Mouse (Mus musculus) yolk sac, embryonic 10.5 days (tissue): Measurements from ENCODE around the gene Rangrf.
"Not testable (repeated sequence)": the region's sequence is repeated elsewhere in the genome, so short reads cannot be mapped to it uniquely, and the experiment has no call there.

Source experiments
- DNase-seq: peaks from one replicate; pipeline ENCODE4 v3.0.0-alpha.2; 2017; ENCODE audit warnings: low spot score

Rangrf gene

GRCm38 (mm10) chr11:68975085-68975484 lies at the start of gene Rangrf:
Rangrf (minus strand) TSS chr11:68975185.
- no peak for DNase-seq

GRCm38 (mm10) chr11:69020691-69021090 lies 45.7 kb upstream of the Rangrf start:
- DNase-seq = no peak

DNA sequence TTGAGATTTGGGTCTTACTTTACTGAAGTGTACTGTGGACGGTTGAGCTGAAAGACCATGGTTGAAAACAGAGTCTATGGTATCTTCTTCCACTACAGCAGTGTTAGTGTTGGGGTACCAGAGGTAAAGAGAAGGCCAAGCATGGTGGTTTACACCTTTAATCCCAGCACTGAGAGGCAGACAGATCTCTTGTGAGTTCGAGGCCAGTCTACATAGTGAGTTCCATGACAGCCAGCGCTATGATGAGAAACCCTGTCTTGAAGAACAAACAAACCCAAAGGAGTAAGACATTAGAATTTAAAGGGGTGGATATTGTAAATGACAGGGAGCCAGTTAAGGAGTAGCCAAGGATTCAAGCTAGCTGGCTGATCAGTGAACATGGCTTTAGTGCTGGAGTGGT lies 41.8 kb upstream of the Rangrf start:
- no peak for DNase-seq

DNA sequence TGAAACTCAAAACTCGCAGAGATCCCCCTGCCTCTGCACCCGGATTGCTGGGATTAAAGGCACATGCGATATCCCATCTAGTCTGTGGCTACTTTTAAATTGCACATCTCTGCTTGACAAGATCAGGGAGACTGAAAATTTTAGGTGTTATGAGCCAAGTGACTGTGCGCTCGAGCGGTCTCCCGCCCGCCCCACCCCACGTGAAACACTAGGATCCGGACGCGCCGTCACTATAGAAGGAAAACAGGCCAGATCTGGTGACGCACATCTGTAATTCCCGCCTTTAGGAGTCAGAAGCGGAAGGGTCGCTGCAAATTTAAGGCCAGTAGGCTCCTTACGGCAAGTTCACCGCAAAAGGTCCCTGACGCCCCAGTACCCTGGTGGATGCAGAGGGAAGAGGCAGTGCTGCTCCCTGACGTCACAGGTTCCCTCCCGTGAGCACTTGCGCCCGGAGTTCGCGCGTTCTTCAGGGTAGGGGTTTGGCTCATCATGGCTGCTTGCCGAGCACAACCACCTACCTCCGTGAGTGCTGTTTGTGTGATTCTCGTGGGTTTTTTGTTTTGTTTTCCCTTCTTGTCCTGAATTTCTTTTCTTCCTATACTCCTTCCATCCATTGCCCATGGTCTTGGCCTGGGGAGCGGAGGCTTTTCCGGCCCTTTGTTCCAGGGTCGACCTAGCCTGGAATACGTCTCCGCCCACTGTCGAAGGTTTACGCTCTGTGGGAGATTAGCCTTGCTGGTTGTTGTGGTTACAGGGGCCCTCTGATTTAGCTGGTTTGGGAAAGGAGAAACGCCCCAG lies 40.9 kb upstream of the Rangrf start, which contains the start of gene Ctc1:
Ctc1 (plus strand) TSS at position 268 of the 798 bp plus-strand sequence.
- peak; percentile 92 for DNase-seq

- DNase-seq = peak; percentile 90
Measured at GRCm38 (mm10) chr11:69012071-69012601, 37.2 kb upstream of the Rangrf start.

DNA sequence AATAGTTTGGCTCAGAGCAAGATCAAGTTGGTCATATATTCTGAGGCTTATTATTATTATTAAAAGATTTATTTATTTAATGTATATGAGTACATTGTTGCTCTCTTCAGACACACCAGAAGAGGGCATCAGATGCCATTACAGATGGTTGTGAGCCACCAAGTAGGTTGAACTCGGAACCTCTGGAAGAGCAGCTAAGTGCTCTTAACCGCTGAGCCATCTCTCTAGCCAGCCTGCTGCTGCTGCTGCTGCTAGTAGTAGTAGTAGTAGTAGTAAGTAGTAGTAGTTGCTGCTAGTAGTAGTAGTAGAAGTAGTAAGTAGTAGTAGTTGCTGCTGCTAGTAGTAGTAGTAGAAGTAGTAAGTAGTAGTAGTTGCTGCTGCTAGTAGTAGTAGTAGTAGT lies 36.5 kb upstream of the Rangrf start:
- not testable (repeated sequence) for DNase-seq

DNA sequence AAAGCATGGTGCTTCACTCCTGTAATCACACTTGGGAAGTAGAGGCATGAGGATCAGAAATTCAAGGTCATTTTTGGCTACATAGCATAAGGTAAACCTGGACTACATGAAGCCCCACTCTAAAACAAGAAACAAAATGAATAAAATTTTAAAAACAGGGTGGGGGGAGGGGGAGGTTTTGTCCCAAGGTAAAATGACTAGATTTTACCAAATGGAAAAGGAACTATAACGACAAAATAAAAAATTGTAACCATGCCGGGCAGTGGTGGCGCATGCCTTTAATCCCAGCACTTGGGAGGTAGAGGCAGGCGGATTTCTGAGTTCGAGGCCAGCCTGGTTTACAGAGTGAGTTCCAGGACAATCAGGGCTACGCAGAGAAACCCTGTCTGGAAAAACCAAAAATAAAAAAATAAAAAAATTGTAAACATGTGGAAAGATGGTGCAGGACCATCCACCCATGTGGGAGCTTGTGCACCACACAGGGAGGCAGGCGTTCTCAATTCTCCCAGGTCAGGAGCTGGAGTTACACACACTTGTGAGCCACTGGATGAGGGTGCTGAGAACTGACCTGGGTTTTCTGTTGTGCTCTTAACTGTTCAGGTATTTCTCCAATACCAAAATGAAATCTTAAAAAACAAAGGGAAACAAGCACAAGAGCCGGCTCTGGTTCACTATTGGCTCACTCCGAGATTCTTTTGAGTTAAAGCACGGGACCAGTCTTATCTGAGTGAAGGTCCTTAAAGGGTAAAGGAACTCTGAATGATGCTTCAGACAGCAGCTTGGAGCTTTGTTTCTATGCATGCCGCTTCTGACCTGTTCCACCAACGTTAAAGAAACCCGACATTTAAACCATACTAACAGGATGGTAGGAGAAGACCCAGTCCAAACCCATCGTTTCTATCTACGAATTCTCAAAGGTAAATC lies 35.7 kb upstream of the Rangrf start:
- no peak for DNase-seq

DNA sequence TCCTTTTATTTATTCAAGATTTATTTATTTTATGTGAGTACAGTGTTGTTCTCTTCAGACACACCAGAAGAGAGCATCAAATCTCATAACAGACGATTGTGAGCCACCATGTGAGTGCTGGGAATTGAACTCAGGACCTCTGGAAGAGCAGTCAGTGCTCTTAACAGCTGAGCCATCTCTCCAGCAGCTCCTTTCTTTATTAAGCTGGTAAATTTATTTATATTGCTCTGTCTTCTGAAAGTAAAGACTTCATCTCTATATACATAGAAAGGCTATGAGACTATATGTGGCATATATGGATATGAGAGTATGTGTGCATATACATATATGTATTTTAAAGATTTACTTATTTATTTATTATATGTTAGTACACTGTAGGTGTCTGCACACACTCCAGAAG lies 34.5 kb upstream of the Rangrf start:
- no peak for DNase-seq

GRCm38 (mm10) chr11:69008182-69009121 lies 33.5 kb upstream of the Rangrf start, which contains the start of gene Pfas:
Pfas (minus strand) TSS chr11:69008460.
- DNase-seq = peak; percentile 94

GRCm38 (mm10) chr11:69006575-69006974 lies 31.6 kb upstream of the Rangrf start:
- not testable (repeated sequence) for DNase-seq

DNA sequence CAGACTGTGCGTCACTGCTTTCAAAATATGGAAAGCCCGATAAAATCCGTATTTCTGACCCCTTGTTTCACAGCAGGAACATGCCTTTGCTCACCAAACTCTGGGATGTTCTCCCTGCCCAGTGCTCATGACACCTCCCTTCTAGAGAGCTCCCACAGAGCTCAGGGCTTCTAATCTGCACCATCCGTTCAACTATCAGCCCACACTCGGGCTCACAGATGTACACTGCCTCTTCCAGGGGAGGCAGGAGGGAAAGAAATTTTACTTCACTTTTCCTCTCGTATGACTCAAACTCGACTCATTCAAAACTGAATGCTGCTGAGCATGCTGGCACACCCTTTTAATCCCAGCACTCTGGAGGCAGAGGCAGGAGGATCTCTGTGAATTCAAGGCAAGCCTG lies 30.2 kb upstream of the Rangrf start:
- no peak for DNase-seq

DNA sequence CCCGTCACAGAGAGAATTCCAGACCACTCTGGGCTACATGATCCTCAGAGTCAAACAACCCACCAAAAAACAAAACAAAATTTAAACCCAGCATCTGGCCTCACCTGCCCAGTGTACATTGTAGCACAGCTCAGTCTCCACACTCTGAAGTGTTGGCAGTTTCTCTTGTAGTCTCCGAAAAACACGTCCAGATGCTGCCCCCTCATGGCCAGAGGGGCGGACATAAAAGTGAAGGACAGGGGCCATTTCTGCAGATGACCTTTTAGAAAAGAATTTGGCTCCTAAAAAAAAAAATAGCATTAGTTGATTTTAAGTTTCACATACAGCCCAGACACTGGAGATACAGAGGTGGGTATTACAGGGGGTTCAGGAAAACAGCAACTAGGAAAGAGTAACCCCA lies 28.6 kb upstream of the Rangrf start:
- DNase-seq = no peak

DNA sequence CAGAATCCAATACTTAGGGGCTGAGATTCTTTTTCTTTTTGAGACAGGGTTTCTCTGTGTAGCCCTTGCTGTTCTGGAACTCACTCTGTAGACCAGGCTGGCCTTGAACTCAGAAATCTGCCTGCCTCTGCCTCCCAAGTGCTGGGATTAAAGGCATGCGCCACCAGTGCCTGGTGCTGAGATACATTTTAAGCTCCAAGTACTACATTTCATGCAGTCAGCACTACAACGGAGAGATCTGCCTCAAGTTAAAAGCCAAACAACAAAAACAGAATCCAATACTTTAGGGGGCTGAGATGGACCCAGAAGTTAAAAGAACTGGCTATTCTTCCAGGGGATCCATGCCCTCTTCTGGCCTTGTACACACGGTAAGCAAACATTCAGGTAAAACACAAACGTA lies 27.8 kb upstream of the Rangrf start:
- not testable (repeated sequence) for DNase-seq

DNA sequence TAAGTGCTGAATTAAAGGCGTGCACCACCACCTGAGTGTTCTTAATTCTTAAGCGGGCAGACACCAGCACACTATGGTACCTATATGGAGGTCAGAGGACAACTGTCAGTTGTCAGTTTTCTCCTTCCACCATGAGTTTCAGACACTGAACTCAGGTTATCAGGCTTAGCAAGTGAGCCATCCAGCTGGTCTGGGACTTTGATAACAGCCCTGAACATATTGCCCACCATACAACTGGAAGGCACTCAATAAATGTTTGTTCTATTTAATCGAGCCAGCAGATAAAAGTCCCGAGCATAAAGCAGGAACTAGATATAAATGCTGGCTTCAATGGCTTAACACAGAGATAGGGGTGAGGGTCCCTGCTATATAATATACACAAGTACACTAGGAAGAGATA lies 22.1 kb upstream of the Rangrf start:
- no peak for DNase-seq

- no peak for DNase-seq
Measured at GRCm38 (mm10) chr11:68994377-68994776, 19.4 kb upstream of the Rangrf start.

DNA sequence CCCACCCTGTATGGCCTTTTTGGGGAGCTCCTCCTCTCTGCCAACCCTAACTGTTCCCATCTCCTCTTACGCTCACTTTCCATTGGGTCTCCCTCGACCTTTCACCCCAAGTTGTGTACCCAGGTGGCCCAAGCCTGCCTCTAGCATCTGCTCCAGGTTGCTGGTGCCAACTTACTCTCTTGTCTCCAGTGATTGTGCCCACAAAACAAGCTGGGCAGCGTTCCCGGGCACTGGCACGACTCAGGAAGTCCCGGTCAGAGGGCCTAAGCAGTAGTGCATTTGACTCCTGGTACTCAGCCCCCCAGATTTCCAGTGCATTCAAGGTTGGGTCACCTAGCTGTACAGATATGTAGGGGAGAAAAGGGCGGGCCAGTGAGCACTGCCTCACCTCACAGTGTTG lies 18.1 kb upstream of the Rangrf start:
- DNase-seq = no peak

DNA sequence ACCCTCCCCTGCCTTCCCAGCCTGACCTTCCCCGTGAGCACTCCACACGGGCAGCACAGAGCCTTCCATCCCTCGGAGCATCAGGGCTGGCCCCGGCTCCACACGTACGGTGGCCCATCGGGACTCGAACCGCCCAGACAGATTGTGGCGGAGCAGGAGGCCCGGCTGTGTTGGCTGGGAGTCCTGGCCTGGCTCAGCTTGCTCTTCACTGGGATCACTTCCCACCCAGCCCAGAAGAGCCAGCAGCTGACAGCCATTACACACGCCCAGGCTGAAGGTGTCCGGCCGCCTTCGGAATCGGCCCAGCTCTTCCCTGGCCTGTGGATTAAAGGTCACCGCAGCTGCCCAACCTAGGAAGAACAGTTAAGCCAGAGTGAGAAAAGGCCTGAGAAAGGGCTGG lies 13.4 kb upstream of the Rangrf start:
- no peak for DNase-seq

DNA sequence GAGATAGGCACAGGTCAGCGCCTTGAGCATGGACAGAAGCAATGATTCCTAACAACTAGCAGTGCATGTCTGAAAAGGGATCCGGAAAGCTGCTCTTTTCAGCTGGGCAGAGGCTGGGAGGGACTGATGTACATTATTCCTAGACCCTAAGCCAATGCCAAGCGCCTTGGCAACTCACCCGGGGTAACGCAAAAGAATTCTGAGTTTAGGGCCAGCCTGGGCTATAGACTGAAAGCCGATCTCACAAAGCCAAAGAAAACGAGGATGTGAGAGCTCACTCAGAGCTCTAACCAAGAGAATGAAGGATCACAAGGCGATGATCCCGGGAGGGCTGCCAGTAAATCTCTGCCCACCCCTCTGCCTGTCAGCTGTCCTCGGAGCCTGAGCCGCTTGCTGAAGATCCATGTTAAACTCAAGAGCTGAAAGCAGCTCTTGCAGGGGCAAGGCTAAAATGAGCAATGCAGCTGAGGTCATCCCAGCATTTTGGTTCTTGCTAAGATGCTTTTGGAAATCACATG lies 12.4 kb upstream of the Rangrf start:
- DNase-seq = no peak

- peak; percentile 50 for DNase-seq
Measured at GRCm38 (mm10) chr11:68982639-68983369, 7.8 kb upstream of the Rangrf start.

GRCm38 (mm10) chr11:68980919-68981318 lies 5.9 kb upstream of the Rangrf start:
- DNase-seq = no peak
